Mouse (Mus musculus) CH12.LX (cell line): ENCODE measurements around the gene Rabggta. TPM values are rescaled to one million over a fixed set of nuclear protein-coding genes. Genes with fewer than 3 reads are reported as not detected.

Experiments used
- DNase-seq: peaks from one replicate; pipeline ENCODE4 v3.0.0-alpha.2; 2013; ENCODE audit errors: extremely low read depth
- H3K27ac ChIP-seq: 2 replicates; pipeline ENCODE4 v1.5.1; 2012; ENCODE audit warnings: low read depth, mild to moderate bottlenecking, control low read depth, moderate library complexity; ENCODE audit not compliant: insufficient read depth
- H3K27me3 ChIP-seq: replicated peaks from 2 replicates; pipeline ENCODE3; 2012; ENCODE audit warnings: inconsistent platforms
- H3K36me3 ChIP-seq, 2 experiments: replicated peaks in 1 of 2; 2 replicates each; pipeline versions ENCODE3 to v1.6.1; 2012; ENCODE audit warnings: inconsistent platforms in 1 of 2, low read length in 1 of 2, mild to moderate bottlenecking in 1 of 2, mixed read lengths in 1 of 2, moderate library complexity in 1 of 2; ENCODE audit not compliant: control insufficient read depth in 1 of 2, insufficient read depth in 1 of 2
- H3K4me1 ChIP-seq, 2 experiments: 2 replicates each; pipeline ENCODE4 v1.6.1; 2012; ENCODE audit warnings: inconsistent platforms in 1 of 2, moderate library complexity in 1 of 2; ENCODE audit not compliant: insufficient read depth in 2 of 2, control insufficient read depth in 1 of 2
- H3K4me2 ChIP-seq: 2 replicates; pipeline ENCODE4 v1.6.1; 2012; ENCODE audit warnings: low read depth, mild to moderate bottlenecking, control low read depth; ENCODE audit not compliant: poor library complexity, insufficient read depth, severe bottlenecking
- H3K4me3 ChIP-seq, 3 experiments: fragments of 150-350 bp in 1 of 3; sonication (generic) in 1 of 3; replicated peaks in 1 of 3; 2 replicates each; pipeline versions ENCODE3 to v1.5.1; 2011 to 2012; ENCODE audit warnings: low read depth in 2 of 3, low read length in 2 of 3, mild to moderate bottlenecking in 2 of 3, moderate library complexity in 2 of 3, control low read depth in 1 of 3, improper control_type of control experiment in 1 of 3, inconsistent platforms in 1 of 3, mixed read lengths in 1 of 3; ENCODE audit not compliant: poor library complexity in 1 of 3
- H3K79me2 ChIP-seq: replicated peaks from 2 replicates; pipeline ENCODE4 v1.6.1; 2012; ENCODE audit warnings: mild to moderate bottlenecking, moderate library complexity; ENCODE audit not compliant: control insufficient read depth, poor library complexity, insufficient read depth, severe bottlenecking; ENCODE audit errors: extremely low read depth
- H3K9ac ChIP-seq: 2 replicates; pipeline ENCODE4 v1.6.1; 2012; ENCODE audit warnings: low read depth, mild to moderate bottlenecking, control low read depth, moderate library complexity; ENCODE audit not compliant: insufficient read depth
- H3K9me3 ChIP-seq: replicated peaks from 2 replicates; pipeline ENCODE3; 2012; ENCODE audit warnings: low read length, inconsistent platforms, mixed read lengths
- CHD1 ChIP-seq: IDR thresholded peaks from 2 replicates; pipeline ENCODE4 v1.6.1; 2012; ENCODE audit warnings: low read depth, low read length, improper control_type of control experiment, inconsistent platforms
- CHD2 ChIP-seq: IDR thresholded peaks from 2 replicates; pipeline ENCODE4 v1.6.1; 2011; ENCODE audit warnings: low read length, improper control_type of control experiment
- E2F4 ChIP-seq: IDR thresholded peaks from 2 replicates; pipeline ENCODE4 v1.6.1; 2011; ENCODE audit warnings: low read depth, low read length, improper control_type of control experiment; ENCODE audit not compliant: insufficient replicate concordance
- GABPA ChIP-seq: IDR thresholded peaks from 2 replicates; pipeline ENCODE4 v1.6.1; 2012; ENCODE audit warnings: low read depth, low read length, improper control_type of control experiment, inconsistent platforms; ENCODE audit not compliant: insufficient replicate concordance
- IRF4 ChIP-seq: IDR thresholded peaks from 2 replicates; pipeline ENCODE4 v1.6.1; 2014; ENCODE audit warnings: low read depth, mild to moderate bottlenecking, inconsistent platforms, low read length, improper control_type of control experiment
- JUND ChIP-seq: conservative IDR thresholded peaks from 2 replicates; pipeline ENCODE4 v1.6.1; 2011; ENCODE audit warnings: low read depth, low read length, improper control_type of control experiment
- MAFK ChIP-seq: IDR thresholded peaks from 2 replicates; pipeline ENCODE4 v1.6.1; 2011; ENCODE audit warnings: low read length, improper control_type of control experiment; ENCODE audit not compliant: insufficient replicate concordance
- MAX ChIP-seq: IDR thresholded peaks from 2 replicates; pipeline ENCODE4 v1.6.1; 2011; ENCODE audit warnings: low read length, improper control_type of control experiment
- MAZ ChIP-seq: IDR thresholded peaks from 2 replicates; pipeline ENCODE4 v1.6.1; 2012; ENCODE audit warnings: low read depth, mild to moderate bottlenecking, inconsistent platforms, low read length, improper control_type of control experiment, moderate library complexity
- MEF2A ChIP-seq: IDR thresholded peaks from 2 replicates; pipeline ENCODE4 v1.6.1; 2014; ENCODE audit warnings: low read depth, mild to moderate bottlenecking, inconsistent platforms, low read length, improper control_type of control experiment, borderline replicate concordance
- MXI1 ChIP-seq: IDR thresholded peaks from 2 replicates; pipeline ENCODE4 v1.6.1; 2011; ENCODE audit warnings: mild to moderate bottlenecking, low read depth, low read length, improper control_type of control experiment
- MYC ChIP-seq: IDR thresholded peaks from 2 replicates; pipeline ENCODE4 v1.6.1; 2011; ENCODE audit warnings: low read depth, mild to moderate bottlenecking, improper control_type of control experiment, low read length
- NRF1 ChIP-seq: IDR thresholded peaks from 2 replicates; pipeline ENCODE4 v1.6.1; 2014; ENCODE audit warnings: low read depth, mild to moderate bottlenecking, inconsistent platforms, low read length, improper control_type of control experiment, moderate library complexity
- RAD21 ChIP-seq: IDR thresholded peaks from 2 replicates; pipeline ENCODE4 v1.6.1; 2011; ENCODE audit warnings: low read depth, mild to moderate bottlenecking, low read length, improper control_type of control experiment, moderate library complexity
- SMC3 ChIP-seq: IDR thresholded peaks from 2 replicates; pipeline ENCODE4 v1.6.1; 2011; ENCODE audit warnings: low read depth, low read length, improper control_type of control experiment
- USF1 ChIP-seq: IDR thresholded peaks from 2 replicates; pipeline ENCODE4 v1.6.1; 2014; ENCODE audit warnings: low read depth, mild to moderate bottlenecking, inconsistent platforms, low read length, improper control_type of control experiment
- ZC3H11A ChIP-seq: IDR thresholded peaks from 2 replicates; pipeline ENCODE4 v1.6.1; 2012; ENCODE audit warnings: low read depth, mild to moderate bottlenecking, inconsistent platforms, low read length, improper control_type of control experiment
- ZKSCAN1 ChIP-seq: IDR thresholded peaks from 2 replicates; pipeline ENCODE4 v1.6.1; 2012; ENCODE audit warnings: low read depth, inconsistent platforms, low read length, improper control_type of control experiment, borderline replicate concordance
- ZMIZ1 ChIP-seq: IDR thresholded peaks from 2 replicates; pipeline ENCODE4 v1.6.1; 2012; ENCODE audit warnings: low read depth, mild to moderate bottlenecking, inconsistent platforms, low read length, improper control_type of control experiment
- ZNF384 ChIP-seq: IDR thresholded peaks from 2 replicates; pipeline ENCODE4 v1.6.1; 2012; ENCODE audit warnings: low read depth, low read length, improper control_type of control experiment, inconsistent platforms
- dilution Hi-C: fragments of 300-500 bp; cut with MboI; formaldehyde crosslinking; loops from 2 replicates; pipeline ENCODE4 v1.14.3; 2020; ENCODE audit warnings: low sequenced_read_pairs; ENCODE audit not compliant: extremely low pct_unique_long_range_greater_than_20kb, extremely low pct_ligation_motif_present
- in situ Hi-C: fragments of 300-500 bp; cut with MboI; formaldehyde crosslinking; loops from 3 replicates; pipeline ENCODE4 v1.14.3; 2019; ENCODE audit warnings: low sequenced_read_pairs, low pct_ligation_motif_present, low pct_unique_long_range_greater_than_20kb, mixed read lengths
- polyA plus RNA-seq: library from polyadenylated mRNA; unstranded; fragments of >175 nt; gene quantifications from 2 replicates; pipeline ENCODE4 v1.2.1, GENCODE M21; 2012; ENCODE audit warnings: low read depth; ENCODE audit not compliant: insufficient read length
- total RNA-seq, 2 experiments: library from RNA; depleted of rRNA; stranded (reverse); fragments of 300-350 nt in 1 of 2; fragments of >200 nt in 1 of 2; gene quantifications; 2 replicates each; pipeline ENCODE4 v1.2.3; 2012 to 2014

Gene Rabggta
- total and polyA plus RNA-seq, 3 experiments: 13.9 to 21.9 (median 16.2) TPM

- no peak for TF ChIP-seq MAZ
- TF ChIP-seq GABPA: no peak
- no peak for TF ChIP-seq ZKSCAN1
- TF ChIP-seq ZC3H11A: no peak
- TF ChIP-seq CHD2: no peak
- TF ChIP-seq MAX: no peak
- no peak for TF ChIP-seq ZNF384
- TF ChIP-seq MXI1: no peak
- TF ChIP-seq E2F4: no peak
- TF ChIP-seq SMC3: no peak
- TF ChIP-seq CHD1: no peak
- Histone ChIP-seq H3K79me2 (no peaks in the 10 kb centered on the region), H3K4me1 (peaks cover 8 to 29% of the 10 kb centered on the region in 2 experiments; a peak in 3 of 4 replicates), H3K4me2 (no peak overlapping the region), H3K4me3 (no peak overlapping the region), H3K27ac (no peak overlapping the region), H3K9me3 (no peaks in the 10 kb centered on the region), H3K27me3 (no peaks in the 10 kb centered on the region), H3K9ac (no peak overlapping the region), H3K36me3 (peaks cover 0 to 7% of the 10 kb centered on the region in 2 experiments)
- dilution Hi-C loops (no loop called here), in situ Hi-C loops (no loop called here)
- DNase-seq: no peak
These were observed 41.1 kb upstream of the Rabggta start for GRCm38 (mm10) chr14:55763166-55763565.

DNA sequence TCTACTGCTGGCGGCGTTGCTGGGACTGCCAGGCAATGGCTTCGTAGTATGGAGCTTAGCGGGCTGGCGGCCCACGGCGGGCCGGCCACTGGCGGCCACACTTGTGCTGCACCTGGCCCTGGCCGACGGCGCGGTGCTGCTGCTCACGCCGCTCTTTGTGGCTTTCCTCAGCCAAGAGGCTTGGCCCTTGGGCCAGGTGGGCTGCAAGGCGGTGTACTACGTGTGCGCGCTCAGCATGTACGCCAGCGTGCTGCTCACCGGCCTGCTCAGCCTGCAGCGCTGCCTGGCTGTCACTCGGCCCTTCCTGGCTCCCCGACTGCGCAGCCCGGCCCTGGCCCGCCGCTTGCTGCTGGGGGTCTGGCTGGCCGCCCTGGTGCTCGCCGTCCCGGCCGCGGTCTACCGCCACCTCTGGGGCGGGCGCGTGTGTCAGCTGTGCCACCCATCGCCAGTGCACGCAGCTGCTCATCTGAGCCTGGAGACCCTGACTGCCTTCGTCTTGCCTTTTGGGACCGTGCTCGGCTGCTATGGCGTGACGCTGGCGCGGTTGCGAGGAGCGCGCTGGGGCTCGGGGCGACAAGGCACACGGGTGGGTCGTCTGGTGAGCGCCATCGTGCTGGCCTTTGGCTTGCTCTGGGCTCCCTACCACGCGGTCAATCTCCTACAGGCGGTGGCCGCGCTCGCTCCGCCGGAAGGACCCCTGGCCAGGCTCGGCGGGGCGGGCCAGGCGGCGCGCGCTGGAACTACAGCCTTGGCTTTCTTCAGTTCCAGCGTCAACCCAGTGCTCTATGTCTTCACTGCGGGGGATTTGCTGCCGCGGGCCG lies 40.1 kb upstream of the Rabggta start:
- no peak overlapping the region for H3K9ac ChIP-seq
- no peak overlapping the region for H3K4me2 ChIP-seq
- TF ChIP-seq CHD2 (no peak), ZKSCAN1 (no peak)
- dilution Hi-C loops (no loop called here), in situ Hi-C loops (no loop called here)
- H3K4me3 ChIP-seq: no peak overlapping the region
- H3K27ac ChIP-seq: no peak overlapping the region
- H3K36me3 ChIP-seq: peaks cover 0 to 13% of the 10 kb centered on the region in 2 experiments
- H3K27me3 ChIP-seq: no peaks in the 10 kb centered on the region
- no peaks in the 10 kb centered on the region for H3K9me3 ChIP-seq
- peaks cover 8 to 31% of the 10 kb centered on the region in 2 experiments; a peak in 3 of 4 replicates for H3K4me1 ChIP-seq
- DNase-seq: no peak
- no peaks in the 10 kb centered on the region for H3K79me2 ChIP-seq

- no peak within 1 kb of the TSS for H3K27ac ChIP-seq
- no peak within 1 kb of the TSS for H3K4me2 ChIP-seq
- H3K9me3 ChIP-seq: no peaks in the 10 kb centered on the region
- no peaks in the 10 kb centered on the region for H3K27me3 ChIP-seq
- no peaks in the 10 kb centered on the region for H3K79me2 ChIP-seq
- peaks cover 3 to 19% of the 10 kb centered on the region in 2 experiments for H3K36me3 ChIP-seq
- H3K9ac ChIP-seq: no peak within 1 kb of the TSS
- H3K4me1 ChIP-seq: peaks cover 8 to 31% of the 10 kb centered on the region in 2 experiments; a peak in 3 of 4 replicates
- DNase-seq: no peak
- in situ Hi-C loops: no loop called here
- no peak within 1 kb of the TSS for H3K4me3 ChIP-seq
- dilution Hi-C loops: no loop called here
- TF ChIP-seq JUND (no peak), ZNF384 (no peak), GABPA (no peak), MYC (no peak), IRF4 (no peak), MXI1 (no peak), NRF1 (no peak), MAFK (no peak), RAD21 (no peak), ZMIZ1 (no peak), MEF2A (no peak), USF1 (no peak)
- TF ChIP-seq, all 38 proteins: peak for 0
These were observed 39.1 kb upstream of the Rabggta start, which contains the start of gene Ltb4r2 for GRCm38 (mm10) chr14:55761163-55761562. Gene Ltb4r2, plus strand, starts transcription at chr14:55761428.
